Mouse (Mus musculus) stomach, postnatal 0 days (tissue): ENCODE data around the gene Lhx4. TPM values are rescaled to one million over a fixed set of nuclear protein-coding genes. Genes with fewer than 3 reads are reported as not detected.

Source experiments
- ATAC-seq: fragments of 200-750 bp; cut with Nextera tagmentation; 2 replicates; pipeline ENCODE4 v1.8.0; 2017; ENCODE audit not compliant: low FRiP score, low TSS enrichment
- DNase-seq: peaks from one replicate; pipeline ENCODE4 v3.0.0-alpha.2; 2016; ENCODE audit warnings: low spot score
- H3K27ac ChIP-seq: fragments of 300-500 bp; sonication (generic); replicated peaks from 2 replicates; pipeline ENCODE4 v1.5.1; 2014; ENCODE audit warnings: mild to moderate bottlenecking, control low read depth
- H3K27me3 ChIP-seq: fragments of 300-500 bp; sonication (generic); 2 replicates; pipeline ENCODE4 v1.6.1; 2014; ENCODE audit warnings: low read length; ENCODE audit not compliant: control insufficient read depth, insufficient read depth
- H3K36me3 ChIP-seq: fragments of 300-500 bp; sonication (generic); 2 replicates; pipeline ENCODE4 v1.6.1; 2014; ENCODE audit warnings: low read length, mixed read lengths; ENCODE audit not compliant: control insufficient read depth, insufficient read depth
- H3K4me1 ChIP-seq: fragments of 300-500 bp; sonication (generic); replicated peaks from 2 replicates; pipeline ENCODE4 v1.6.1; 2014; ENCODE audit warnings: antibody characterized with exemption; ENCODE audit not compliant: control insufficient read depth, insufficient read depth
- H3K4me2 ChIP-seq: fragments of 300-500 bp; sonication (generic); replicated peaks from 2 replicates; pipeline ENCODE4 v1.6.1; 2014; ENCODE audit warnings: low read depth, mild to moderate bottlenecking, control low read depth, moderate library complexity
- H3K4me3 ChIP-seq: fragments of 300-500 bp; sonication (generic); 2 replicates; pipeline ENCODE4 v1.5.1; 2014; ENCODE audit warnings: low read depth, low read length, control low read depth
- H3K9ac ChIP-seq: fragments of 300-500 bp; sonication (generic); 2 replicates; pipeline ENCODE4 v1.6.1; 2014; ENCODE audit warnings: mild to moderate bottlenecking, low read length, control low read depth, mixed read lengths
- H3K9me3 ChIP-seq: fragments of 300-500 bp; sonication (generic); 2 replicates; pipeline ENCODE4 v1.6.1; 2016; ENCODE audit warnings: low read length; ENCODE audit not compliant: control insufficient read depth
- CTCF ChIP-seq: IDR thresholded peaks from 2 replicates; pipeline ENCODE4 v1.5.1; 2016; ENCODE audit warnings: antibody characterized with exemption, low read depth, mild to moderate bottlenecking, moderate library complexity
- EP300 ChIP-seq: optimal IDR thresholded peaks from 2 replicates; pipeline ENCODE3; 2016; ENCODE audit warnings: antibody characterized with exemption
- WGBS: fragments of 180-500 bp; shearing (Covaris S2); extraction: QIAGEN DNeasy Blood & Tissue Kit; methylation state at CpG from one replicate; pipeline ENCODE4 v1.1.7; 2014; 5-methylcytosine and 5-hydroxymethylcytosine counted together
- polyA plus RNA-seq: library from polyadenylated mRNA; unstranded; fragments of >200 nt; fragmentation: Nextera tagmentation; extraction: Ambion mirVana; gene quantifications from 2 replicates; pipeline ENCODE4 v1.2.1, GENCODE M21; 2015

Lhx4 gene
- polyA plus RNA-seq, 1 experiment from 2014 or later = 0.10 TPM

- Histone ChIP-seq H3K36me3 (peaks cover 28% of the 10 kb centered on the region), H3K9ac (no peak overlapping the region), H3K4me3 (no peak overlapping the region), H3K27ac (no peak overlapping the region), H3K4me1 (no peaks in the 10 kb centered on the region), H3K9me3 (no peaks in the 10 kb centered on the region), H3K4me2 (no peak overlapping the region), H3K27me3 (no peaks in the 10 kb centered on the region)
- WGBS = 63% methylated on average over 5 of the region's 5 CpGs
- TF ChIP-seq EP300 (no peak), CTCF (peak; percentile 66)
- ATAC-seq (no peak), DNase-seq (no peak)
Measured at GRCm38 (mm10) chr1:155791919-155792318, 40.4 kb upstream of the Lhx4 start.

- WGBS = 76% methylated on average over 16 of the region's 16 CpGs
- no peak for ATAC-seq
- Histone ChIP-seq H3K9ac (no peak overlapping the region), H3K27ac (no peak overlapping the region), H3K27me3 (no peaks in the 10 kb centered on the region), H3K36me3 (peaks cover 41% of the 10 kb centered on the region), H3K9me3 (no peaks in the 10 kb centered on the region), H3K4me3 (no peak overlapping the region), H3K4me1 (no peaks in the 10 kb centered on the region), H3K4me2 (no peak overlapping the region)
- TF ChIP-seq EP300 (no peak), CTCF (no peak)
- DNase-seq = no peak
Measured at GRCm38 (mm10) chr1:155790111-155790974, 38.9 kb upstream of the Lhx4 start.

GRCm38 (mm10) chr1:155785886-155786285 lies 34.4 kb upstream of the Lhx4 start:
- Histone ChIP-seq H3K27ac (no peak overlapping the region), H3K4me1 (no peaks in the 10 kb centered on the region), H3K27me3 (no peaks in the 10 kb centered on the region), H3K36me3 (peaks cover 54% of the 10 kb centered on the region), H3K4me2 (no peak overlapping the region), H3K4me3 (no peak overlapping the region), H3K9ac (no peak overlapping the region), H3K9me3 (no peaks in the 10 kb centered on the region)
- ATAC-seq (no peak), DNase-seq (no peak)
- WGBS = 76% methylated on average over 7 of the region's 7 CpGs
- no peak for TF ChIP-seq CTCF
- TF ChIP-seq EP300 = no peak

GRCm38 (mm10) chr1:155784343-155785205 lies 33.1 kb upstream of the Lhx4 start:
- ATAC-seq (0 out of 2 replicates have a peak, but pooled peaks have one; percentile 9), DNase-seq (peak; percentile 60)
- 40% methylated on average over 19 of the region's 19 CpGs for WGBS
- Histone ChIP-seq H3K9me3 (no peaks in the 10 kb centered on the region), H3K4me1 (no peaks in the 10 kb centered on the region), H3K27ac (no peak overlapping the region), H3K9ac (no peak overlapping the region), H3K27me3 (no peaks in the 10 kb centered on the region), H3K4me2 (no peak overlapping the region), H3K36me3 (peaks cover 55% of the 10 kb centered on the region), H3K4me3 (no peak overlapping the region)
- TF ChIP-seq EP300 = no peak
- TF ChIP-seq CTCF = peak; percentile 81

- Histone ChIP-seq H3K9me3 (no peaks in the 10 kb centered on the region), H3K36me3 (peaks cover 50% of the 10 kb centered on the region), H3K4me2 (no peak overlapping the region), H3K27me3 (no peaks in the 10 kb centered on the region), H3K4me1 (no peaks in the 10 kb centered on the region), H3K27ac (no peak overlapping the region), H3K4me3 (no peak overlapping the region), H3K9ac (no peak overlapping the region)
- WGBS = 80% methylated on average over 5 of the region's 5 CpGs
- no peak for DNase-seq
- no peak for TF ChIP-seq CTCF
- no peak for TF ChIP-seq EP300
- no peak for ATAC-seq
Measured at GRCm38 (mm10) chr1:155782382-155782781, 30.9 kb upstream of the Lhx4 start.
